Mouse (Mus musculus): ENCODE data around the gene Sdf4. TPM values are rescaled to one million over a fixed set of nuclear protein-coding genes. Genes with fewer than 3 reads are reported as not detected.

The Sdf4 gene
- total RNA-seq (2021), result 10 to 100 TPM; 87.9 to 96.0 TPM
- long read RNA-seq, experiment 1, full-length matches to known transcripts, result 99 of 114 reads
- long read RNA-seq, experiment 1, partial matches to known transcripts, result 8 of 114 reads
- long read RNA-seq, experiment 1, other reads (novel, unspliced or antisense), result 7 of 114 reads
- long read RNA-seq, experiment 2, full-length matches to known transcripts, result 104 of 118 reads
- long read RNA-seq, experiment 2, partial matches to known transcripts, result 6 of 118 reads
- long read RNA-seq, experiment 2, other reads (novel, unspliced or antisense), result 8 of 118 reads

- DNase-seq, result peak; percentile 84
These were observed at the start of gene Sdf4, which contains the start of gene B3galt6 for GRCm38 (mm10) chr4:155992241-155992905. Gene Sdf4 (plus strand): TSS chr4:155992872. Gene B3galt6 (minus strand): TSS chr4:155992649.

GRCm38 (mm10) chr4:155943049-155943452 is 49.6 kb upstream of the Sdf4 start:
- DNase-seq, result peak; percentile 48

GRCm38 (mm10) chr4:155943534-155944249 is 49.0 kb upstream of the Sdf4 start, which contains the start of gene Ube2j2:
Gene Ube2j2 (plus strand): TSS chr4:155943831.
- peak; percentile 93 for DNase-seq

GRCm38 (mm10) chr4:155944271-155944670 is 48.4 kb upstream of the Sdf4 start:
- DNase-seq, result no peak

- no peak for DNase-seq
These were observed 45.6 kb upstream of the Sdf4 start for GRCm38 (mm10) chr4:155947094-155947493.

GRCm38 (mm10) chr4:155955491-155955890 is 37.2 kb upstream of the Sdf4 start:
- DNase-seq, result no peak

- DNase-seq, result peak; percentile 77
These were observed 33.4 kb upstream of the Sdf4 start for GRCm38 (mm10) chr4:155959275-155959674.

- DNase-seq, result peak; percentile 45
These were observed 30.3 kb upstream of the Sdf4 start, which contains the start of gene C1qtnf12 for GRCm38 (mm10) chr4:155962167-155962971. Gene C1qtnf12 (plus strand): TSS chr4:155962318.

GRCm38 (mm10) chr4:155963106-155963505 is 29.6 kb upstream of the Sdf4 start:
- no peak for DNase-seq

- no peak for DNase-seq
These were observed 28.3 kb upstream of the Sdf4 start for GRCm38 (mm10) chr4:155964396-155964795.

- no peak for DNase-seq
These were observed 23.5 kb upstream of the Sdf4 start for GRCm38 (mm10) chr4:155969043-155969653.

GRCm38 (mm10) chr4:155970286-155970685 is 22.4 kb upstream of the Sdf4 start:
- peak; percentile 26 for DNase-seq

GRCm38 (mm10) chr4:155972651-155973050 is 20.0 kb upstream of the Sdf4 start:
- no peak for DNase-seq

- DNase-seq, result no peak
These were observed 19.4 kb upstream of the Sdf4 start for GRCm38 (mm10) chr4:155973239-155973638.

- no peak for DNase-seq
These were observed 11.1 kb upstream of the Sdf4 start for GRCm38 (mm10) chr4:155981436-155982082.

- DNase-seq, result no peak
These were observed 8.9 kb upstream of the Sdf4 start for GRCm38 (mm10) chr4:155983788-155984187.

GRCm38 (mm10) chr4:155991211-155991907 is 1.3 kb upstream of the Sdf4 start:
- no peak for DNase-seq

GRCm38 (mm10) chr4:155991908-155992230 is 803 bp upstream of the Sdf4 start:
- no peak for DNase-seq

GRCm38 (mm10) chr4:155992906-155993547 is 355 bp downstream of the Sdf4 start:
- peak; percentile 96 for DNase-seq

- no peak for DNase-seq
These were observed 934 bp downstream of the Sdf4 start for GRCm38 (mm10) chr4:155993606-155994005.
